Mouse (Mus musculus) T-helper 2 cell (primary cell): ENCODE data around the gene Gm20388.

Experiments used
- in situ Hi-C: fragments of 300-600 bp; cut with MboI, MseI; formaldehyde crosslinking; loops from one replicate; pipeline ENCODE4 v1.15.1; 2025; ENCODE audit warnings: high pct_unique_total_duplicates

Gm20388 gene

DNA sequence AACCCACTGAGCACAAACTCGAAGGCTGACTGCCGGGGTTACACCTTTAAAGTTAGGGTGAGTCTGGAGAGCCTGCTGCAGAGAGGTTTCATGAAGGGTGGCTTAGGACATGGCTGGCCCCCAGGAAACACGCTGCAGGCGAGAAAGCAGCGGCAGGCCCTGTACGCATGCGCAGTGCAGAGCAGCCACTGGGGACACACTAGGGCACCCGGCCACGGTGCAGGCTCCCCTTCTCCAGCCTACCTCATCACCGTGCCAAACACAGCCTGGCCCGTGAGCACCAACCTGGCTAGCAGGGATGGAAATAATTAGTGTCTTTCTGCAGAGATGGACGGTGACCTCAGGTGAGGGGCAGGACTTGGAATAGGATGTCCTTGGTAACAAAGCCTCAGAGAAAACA is 2175.4 kb downstream of the Gm20388 start:
- in situ Hi-C loops = no loop called here

DNA sequence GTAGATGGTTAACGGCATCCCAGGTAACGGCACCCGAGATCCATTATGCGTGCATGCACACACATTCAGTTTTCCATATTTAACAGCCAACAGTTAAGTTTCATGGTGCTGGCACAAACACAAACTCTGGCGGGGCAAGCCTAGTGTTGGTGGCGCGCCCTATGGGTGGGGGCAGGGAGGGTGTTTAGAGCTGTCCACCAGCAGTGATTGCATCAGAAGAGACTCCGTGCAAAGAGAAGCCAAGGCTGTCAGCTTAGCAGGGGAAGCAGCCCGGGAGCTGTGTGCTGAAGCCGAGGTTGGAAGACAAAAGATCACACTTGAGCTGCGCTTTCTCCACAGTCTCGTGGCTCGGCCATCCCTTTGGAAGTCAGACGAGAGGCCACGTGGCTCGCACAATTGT is 2178.0 kb downstream of the Gm20388 start:
- in situ Hi-C loops = no loop called here

DNA sequence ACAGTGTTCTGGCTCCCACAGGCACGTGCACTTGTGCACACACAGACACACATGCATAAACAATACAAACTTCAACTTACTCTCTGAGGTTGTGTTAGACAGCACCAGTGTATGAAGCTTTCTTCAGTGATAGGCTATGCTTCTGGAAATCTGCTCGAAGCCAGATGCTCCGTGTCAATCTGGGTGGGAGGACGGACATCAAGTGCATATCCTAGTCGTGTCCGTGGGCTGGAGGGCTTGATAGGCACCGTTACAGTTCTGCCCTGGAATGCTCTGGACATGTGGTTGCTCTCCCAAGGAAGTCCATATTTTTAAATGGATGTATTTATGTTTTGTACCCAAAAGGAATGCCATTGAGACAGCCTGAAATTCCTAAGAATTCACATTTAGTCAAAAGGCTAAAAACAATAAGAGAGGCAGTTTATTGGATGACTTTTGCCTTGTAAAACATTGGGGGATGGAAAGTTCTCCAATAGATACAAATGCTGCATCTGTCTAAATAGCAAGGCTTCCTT is 2178.6 kb downstream of the Gm20388 start:
- in situ Hi-C loops = no loop called here

DNA sequence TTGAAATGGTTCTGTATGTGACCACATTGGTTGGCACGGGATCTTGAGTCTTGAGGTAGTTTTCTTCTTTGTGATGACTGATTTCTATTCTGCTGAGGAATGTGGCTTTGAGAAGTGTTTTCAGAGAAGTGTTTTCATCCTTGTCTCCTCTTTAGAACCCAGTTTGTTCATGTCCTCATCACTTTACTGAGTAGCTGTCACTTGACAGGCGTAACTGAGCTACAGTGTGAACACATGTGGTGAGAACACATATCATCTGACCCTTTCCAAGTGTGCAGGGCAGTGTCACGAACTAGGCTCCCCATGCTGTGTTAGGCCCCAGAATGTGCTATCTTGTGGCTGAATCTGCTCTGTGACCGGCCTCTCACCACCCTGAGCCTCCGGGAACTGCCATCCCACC is 2181.8 kb downstream of the Gm20388 start:
- in situ Hi-C loops = no loop called here

DNA sequence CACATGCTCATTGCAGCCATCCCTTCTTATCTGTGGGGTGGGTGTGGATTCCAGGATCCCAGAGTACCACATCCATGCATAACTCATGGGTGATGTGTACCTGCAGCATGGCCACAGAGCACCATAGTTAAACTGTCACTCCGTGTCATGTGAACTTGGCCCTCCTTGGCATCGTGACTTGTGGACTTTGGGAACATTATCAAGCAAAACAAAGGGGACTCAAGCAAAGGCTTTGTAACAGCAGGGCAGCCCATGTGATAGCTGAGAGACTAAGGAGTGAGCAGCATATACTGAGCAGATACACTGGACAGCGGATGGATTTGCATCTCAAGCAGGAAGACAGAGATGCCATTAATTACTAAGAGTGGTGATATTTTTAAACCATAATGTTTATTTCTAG is 2188.1 kb downstream of the Gm20388 start:
- in situ Hi-C loops = no loop called here

DNA sequence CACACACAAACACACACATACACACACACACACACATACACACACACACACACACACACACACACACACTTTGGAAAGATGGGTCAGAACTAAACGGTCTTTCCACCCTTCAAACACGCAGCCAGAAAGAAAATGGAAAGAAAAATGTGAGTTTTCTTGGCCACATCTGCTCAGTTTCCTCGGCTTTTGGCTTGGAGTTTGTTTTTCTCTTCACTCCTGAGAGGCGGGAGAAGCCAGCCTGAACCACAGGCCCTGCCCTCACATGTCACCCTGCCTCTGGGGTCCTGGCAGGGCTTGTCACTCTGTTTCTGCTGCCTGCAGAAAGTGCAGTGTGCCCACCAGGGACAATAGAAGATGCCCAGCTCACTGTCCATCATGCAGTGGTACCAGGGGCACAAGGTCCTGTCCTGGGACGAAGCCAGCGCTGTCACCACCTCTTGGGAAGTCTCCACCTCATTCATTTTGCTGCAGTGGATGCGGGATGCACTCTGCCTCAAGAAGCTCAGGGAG is 2189.1 kb downstream of the Gm20388 start:
- in situ Hi-C loops = no loop called here

DNA sequence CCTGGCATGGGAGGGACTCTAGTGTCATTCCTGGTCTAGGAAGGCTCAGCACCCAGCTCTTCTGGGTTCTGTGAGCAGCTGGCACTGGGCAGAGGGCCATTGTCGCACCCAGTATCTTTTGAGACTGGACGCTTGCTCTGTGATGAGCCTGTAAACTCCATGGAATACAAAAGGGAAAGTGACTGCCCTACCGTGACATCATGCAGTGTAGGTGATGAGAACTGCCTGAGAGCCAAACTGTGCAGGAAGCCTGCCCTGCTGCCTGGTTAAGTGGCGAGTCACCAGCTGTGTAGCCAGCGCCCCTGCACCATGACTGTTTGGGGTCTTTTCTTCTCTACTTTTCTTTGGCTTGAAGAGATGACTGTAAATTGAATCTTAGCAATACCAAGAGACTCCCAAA is 2191.2 kb downstream of the Gm20388 start:
- in situ Hi-C loops = no loop called here

DNA sequence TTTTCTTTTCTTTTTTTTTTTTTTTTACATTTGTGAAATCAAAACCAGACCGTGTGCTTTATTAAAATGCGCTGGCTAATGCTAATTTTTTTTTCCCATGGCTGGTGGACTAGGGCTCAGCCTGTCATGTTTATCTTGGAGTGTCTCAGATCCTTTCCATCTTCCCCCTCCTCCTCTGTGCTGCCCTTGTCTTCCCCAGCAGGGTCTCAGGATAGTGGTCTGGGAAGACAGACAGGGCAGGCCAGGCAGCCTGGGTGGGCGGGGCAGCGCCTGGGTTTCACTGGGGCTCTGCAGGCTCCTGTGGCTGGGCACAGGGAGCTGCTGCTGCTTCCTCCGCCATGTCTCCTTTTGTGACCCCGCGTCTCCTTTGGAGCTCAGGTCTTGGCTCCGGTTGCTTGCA is 2191.6 kb downstream of the Gm20388 start:
- in situ Hi-C loops = no loop called here

DNA sequence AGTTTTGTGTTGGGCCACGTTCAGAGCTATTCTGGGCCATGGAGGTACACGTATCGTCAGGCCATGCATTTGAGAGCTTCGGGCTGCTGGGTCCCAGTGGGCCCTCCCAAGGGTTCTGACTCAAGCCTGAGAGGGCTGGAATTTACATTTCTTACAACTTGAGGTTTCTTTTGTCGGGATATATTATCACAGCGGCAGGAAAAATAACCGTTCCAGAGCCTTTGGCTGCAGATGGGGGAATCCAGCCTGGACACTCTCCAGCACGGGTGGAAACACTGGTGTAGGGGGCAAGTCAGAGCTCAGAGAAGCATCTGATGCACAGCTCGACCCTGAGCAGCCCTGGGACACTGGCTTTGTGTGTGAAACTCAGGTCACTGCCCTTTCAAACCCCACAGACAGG is 2192.6 kb downstream of the Gm20388 start:
- in situ Hi-C loops = no loop called here

DNA sequence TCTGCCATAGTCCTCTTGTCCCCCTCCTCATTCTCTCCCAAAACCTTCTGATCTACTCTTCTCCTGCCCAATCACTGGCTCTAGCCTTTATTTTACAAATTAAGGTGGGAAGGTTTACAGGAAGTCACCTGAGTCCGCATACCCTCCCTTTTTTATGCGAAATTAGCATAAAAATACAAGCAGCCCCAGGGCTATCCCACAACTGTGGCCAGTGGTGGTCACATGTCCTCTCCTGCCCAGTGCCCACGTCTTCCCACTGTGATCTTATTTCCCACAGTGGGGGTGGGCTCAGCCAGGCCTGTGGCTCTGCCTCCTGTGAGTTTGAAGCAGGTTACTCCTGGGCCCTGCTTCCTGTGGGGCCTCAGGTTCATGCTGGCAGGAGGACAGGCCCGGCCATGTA is 2194.0 kb downstream of the Gm20388 start:
- in situ Hi-C loops = no loop called here

DNA sequence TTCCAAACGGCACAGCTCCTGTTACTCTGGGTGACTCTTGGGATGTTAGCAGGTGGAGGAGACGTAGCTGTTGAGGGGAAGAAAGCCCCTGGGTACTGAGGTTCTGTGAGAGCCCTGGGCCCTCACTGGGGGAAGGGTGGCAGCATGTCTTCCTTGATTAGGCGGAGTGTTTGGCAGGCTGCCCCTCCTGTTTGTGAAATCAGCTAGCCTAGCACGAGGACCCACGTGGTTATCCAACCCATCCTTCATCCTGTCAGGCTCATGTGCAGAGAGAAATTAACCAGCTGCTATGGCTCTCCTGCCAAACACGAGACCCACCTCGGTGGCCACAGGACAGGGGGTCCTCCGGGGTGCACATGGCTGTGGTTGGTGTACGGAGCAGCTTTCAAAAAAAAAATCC is 2195.6 kb downstream of the Gm20388 start:
- in situ Hi-C loops = no loop called here

DNA sequence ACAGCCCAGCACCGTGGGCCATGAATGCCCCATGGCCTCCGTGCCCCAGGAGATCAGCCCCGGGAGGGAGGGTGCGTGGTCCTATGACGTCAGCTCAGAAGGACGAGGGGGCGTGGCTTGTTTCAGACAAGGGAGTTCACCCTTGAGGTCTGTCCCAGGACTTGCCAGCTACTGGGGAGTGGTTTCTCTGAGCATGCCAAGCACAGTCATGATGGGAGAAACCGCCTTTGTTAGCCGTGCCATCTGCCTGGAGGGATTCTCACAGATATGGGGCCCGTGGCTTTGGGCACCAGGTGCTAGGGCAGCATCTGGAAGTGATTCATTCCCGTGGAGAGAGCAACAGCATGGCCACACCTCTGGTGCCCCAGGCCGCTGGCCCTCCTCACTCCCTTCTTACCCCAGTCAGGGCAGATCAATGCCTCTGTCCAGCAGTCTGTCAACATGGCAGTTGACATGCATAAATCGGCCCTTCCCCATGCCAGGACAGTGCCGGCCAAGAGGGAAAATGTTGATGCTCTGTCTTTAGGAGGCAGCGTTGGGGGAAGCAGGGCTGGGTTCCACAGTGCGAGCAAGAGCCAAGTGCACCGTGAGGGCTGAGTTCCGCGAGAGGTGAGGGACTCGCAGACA is 2199.7 kb downstream of the Gm20388 start:
- in situ Hi-C loops = no loop called here

DNA sequence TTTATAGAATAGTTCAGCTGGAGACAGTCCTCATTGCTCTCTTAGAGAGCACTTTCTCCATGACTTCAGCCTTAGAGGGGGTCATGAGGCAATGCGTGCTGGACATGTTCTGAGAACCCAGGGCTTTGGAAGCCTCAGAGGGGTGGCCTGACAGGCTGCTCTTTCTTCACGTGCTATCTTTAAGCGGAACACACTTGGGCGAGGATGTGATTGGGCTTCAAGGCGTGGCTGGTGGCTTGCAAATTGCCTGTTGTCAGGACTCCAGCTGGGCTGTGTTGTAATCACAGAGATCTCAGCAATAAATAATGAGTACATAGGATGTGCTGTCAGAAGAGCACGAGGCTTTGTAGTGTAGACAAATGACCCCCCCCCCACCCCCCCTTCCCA is 2200.2 kb downstream of the Gm20388 start:
- in situ Hi-C loops = no loop called here

DNA sequence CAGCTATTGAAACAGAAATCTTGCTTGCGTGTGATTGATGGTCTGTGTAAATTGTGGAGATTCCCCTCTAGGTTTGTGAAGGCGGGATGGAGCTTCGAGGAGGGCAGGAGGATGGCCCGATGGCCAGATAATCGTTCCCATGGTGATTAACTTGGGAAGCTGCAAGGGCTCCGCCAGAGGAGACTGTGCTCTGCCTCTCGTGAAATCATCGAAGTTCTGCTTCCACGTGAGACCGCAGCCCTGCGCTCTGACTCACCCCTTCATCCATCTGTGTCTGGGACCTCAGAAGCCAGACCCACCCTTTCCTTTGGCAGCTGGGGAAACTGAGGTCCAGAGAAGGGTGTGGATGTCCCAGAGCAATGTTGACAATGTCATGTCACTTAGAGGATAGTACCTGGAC is 2201.1 kb downstream of the Gm20388 start:
- in situ Hi-C loops = no loop called here

DNA sequence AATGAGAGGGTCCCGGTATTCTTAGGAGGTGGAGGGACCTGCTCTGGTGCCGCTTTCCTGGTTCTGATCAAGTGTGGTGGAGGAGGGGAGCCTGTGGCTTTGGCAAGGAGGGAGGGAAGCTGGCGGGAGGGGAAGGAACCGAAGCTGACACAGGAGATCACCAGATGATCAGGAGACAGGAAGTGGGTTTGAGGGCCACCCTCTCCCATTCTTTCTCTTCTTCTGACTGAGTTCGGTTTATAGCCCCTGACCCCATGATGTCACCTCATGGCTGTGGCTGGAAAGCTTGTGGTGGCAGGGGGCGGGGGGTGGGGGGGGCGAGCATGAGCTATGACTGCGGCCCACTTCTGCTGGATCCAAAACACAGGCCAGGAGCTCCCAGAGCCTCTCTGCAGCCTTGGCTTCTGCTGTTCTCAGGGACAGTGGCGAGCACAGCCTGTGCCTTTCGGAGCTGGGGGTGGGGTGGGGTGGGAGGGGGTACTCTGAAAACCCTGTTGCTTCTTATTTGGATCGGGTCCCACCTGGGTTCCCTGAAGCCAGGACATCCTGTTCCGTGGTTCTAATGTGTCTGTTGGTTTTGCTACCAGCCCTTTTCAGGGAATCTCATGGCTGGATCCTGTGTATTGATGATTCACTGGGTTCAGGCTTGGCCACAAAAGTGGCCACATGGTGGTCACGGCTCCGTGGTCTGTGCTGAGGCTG is 2201.8 kb downstream of the Gm20388 start:
- in situ Hi-C loops = no loop called here

DNA sequence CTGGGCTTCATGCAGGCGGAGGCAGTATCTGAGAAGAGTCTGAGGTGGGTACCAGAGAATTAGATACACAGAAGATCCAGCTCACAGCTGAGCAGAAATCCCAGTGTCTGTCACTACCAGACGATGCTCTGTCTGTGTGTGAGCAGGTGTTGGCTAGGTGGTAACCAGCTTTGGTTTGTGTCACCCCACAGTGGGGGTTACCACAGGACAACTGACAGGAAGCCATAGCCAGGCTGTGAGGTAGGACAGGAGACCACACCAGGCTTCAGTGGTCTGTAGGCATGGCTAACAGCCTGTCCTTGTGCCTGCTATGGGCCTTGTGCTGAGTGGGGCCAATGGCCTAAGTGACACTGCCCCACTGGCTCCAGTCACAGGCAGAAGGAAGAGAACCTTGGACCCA is 2204.2 kb downstream of the Gm20388 start:
- in situ Hi-C loops = no loop called here

DNA sequence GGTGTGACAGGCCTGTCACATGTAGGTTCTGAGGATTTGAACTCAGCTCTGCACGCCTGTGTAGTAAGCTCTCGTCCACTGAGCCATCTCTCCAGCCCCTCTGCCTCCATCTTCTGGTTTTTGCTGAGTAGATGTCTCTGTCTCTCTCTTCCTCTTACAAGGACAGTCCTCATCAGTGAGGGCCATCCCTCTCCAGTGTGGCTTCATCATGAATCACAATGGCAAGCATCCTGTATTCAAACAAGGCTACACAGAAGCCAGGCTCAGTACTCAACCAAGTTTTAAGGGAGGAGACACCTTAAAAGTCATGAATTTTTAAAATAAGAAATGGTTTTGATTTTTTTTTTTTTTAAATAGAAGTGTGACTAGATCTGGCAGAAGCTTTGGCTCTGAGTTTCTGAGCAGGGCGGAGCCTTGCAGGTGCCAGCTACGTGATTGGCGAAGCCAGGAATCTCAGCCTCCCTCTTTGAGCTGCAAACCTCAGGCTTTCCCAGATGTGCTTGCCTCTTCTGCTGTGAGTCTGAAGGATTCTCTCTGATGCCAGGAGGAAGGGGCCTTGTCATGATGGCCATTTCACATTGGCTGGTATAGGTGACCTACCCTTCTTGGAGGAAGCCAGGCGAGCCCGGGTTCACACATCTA is 2206.2 kb downstream of the Gm20388 start:
- in situ Hi-C loops = no loop called here

DNA sequence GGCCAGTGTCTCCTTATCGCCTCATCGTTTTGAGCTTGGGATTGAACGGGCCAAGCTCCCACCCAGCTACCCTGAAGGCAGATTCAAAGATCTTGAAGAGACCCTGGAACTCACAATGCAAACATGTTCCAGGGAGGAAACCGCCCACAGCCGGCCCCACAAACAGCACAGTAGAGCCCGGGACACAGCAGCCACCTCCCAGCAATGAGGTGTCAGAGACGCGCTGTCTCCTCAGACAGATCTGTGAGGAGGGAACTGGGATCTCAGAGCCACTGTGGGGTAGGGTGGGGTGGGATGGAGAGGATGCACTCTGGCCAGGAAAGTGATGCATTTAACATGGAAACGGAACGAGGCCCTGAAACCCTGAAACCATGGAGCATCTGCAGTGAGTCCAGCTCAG is 2207.5 kb downstream of the Gm20388 start:
- in situ Hi-C loops = no loop called here

DNA sequence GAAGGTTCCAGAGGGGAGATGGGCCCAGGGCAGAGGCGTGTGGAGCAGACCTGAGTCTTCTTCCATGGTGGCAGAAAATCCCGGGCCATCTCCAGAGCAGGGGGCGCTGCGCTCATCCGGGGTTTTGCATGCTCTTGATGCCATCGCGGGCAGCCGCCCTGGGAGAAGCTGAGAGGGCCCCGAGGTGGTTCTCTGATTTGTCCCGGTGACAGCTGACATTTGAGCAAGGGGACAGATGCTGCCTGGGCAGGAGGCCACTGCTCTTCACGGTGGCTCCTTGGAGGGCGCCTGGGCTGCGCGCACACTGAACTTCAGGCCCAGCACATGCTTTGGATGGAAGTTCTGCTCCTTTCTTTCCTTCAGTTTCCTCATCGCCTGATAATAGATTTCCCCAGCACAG is 2207.9 kb downstream of the Gm20388 start:
- in situ Hi-C loops = no loop called here

DNA sequence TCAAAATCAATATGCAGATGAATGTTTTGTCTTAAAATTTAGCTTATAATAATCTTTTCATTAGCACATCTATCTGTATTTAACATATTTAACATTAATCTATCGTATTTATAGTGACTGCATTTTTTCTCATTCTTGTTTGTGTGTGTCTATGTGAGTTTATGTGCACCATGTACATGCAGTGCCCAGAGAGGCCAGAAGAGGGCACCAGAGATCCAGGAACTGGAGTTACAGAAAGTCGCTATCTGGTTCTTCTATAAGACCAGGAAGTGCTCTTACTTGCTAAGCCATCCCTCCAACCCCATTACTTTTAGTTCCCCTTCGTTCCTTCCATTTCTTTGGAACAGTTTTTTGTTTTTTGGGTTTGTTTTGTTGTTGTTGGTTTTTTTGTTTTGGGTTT is 2213.7 kb downstream of the Gm20388 start:
- in situ Hi-C loops = loop anchor here (10.0 kb wide), 1 partner anchor 240 kb away; no protein-coding TSS in a partner anchor

DNA sequence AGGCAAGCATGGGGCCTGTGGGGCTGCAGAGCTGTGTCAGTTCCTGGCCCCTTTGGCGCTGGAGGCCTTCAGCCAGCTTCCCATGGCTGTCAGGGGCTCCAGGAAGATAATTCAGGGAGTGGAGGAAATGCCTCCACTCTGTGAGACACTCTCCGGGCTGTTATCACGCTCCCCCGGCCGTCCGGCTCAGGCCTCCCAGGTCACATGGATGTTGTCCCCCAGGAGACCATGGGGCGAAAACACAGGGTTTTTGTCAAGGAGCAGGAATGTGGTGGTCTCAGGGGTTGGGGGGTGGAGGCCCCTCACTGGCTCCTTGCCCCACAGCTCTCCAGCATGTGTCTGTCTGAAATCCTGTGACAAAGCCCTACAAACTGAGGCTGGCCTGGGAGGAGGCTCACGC is 2216.0 kb downstream of the Gm20388 start:
- in situ Hi-C loops = loop anchor here (10.0 kb wide), 1 partner anchor 242 kb away; no protein-coding TSS in a partner anchor

DNA sequence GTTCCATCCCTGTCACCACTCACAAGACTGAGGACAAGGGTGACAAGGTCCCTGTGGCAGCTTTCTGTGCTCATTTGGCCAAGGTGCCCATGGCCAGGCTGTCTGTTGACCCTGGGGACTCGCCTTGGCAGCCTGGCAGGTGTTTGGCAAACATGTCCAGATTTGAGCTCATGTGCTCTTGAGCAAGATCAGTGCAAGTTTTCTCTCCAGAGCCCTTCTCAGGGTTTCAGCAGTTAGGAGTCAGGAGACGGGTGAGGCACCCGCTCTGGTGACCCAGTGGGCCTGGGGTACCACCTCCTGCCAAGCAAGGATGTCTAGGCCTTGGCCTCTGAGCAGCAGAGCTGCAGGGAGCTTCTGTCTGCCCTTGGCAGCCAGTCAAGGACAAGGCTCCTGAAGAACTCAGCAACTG is 2223.5 kb downstream of the Gm20388 start:
- in situ Hi-C loops = loop anchor here (5.0 kb wide), 1 partner anchor 82 kb away; no protein-coding TSS in a partner anchor

DNA sequence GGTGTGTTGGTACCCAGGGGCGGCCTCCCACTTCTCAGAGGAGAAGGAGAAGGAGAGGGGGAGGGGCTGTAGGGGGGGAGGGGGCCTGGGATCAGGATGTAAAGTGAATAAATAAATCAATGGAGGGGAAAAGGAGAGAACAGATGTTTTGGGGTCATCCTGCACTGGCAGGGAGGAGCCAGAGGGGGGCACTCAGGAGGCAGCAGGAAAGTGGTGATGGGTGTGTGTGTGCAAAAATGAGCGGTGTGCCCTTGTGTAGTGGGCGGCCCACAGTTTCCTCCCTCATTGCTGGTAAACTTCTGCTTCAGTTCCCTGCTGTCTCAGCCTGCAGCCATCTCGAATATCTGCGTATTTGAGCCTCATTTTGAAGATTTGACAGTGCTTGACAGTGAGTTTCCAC is 2224.9 kb downstream of the Gm20388 start:
- in situ Hi-C loops = no loop called here
